Mouse (Mus musculus) gastrocnemius, adult 2 months (tissue): ENCODE measurements around the gene Rps6kl1. TPM values are rescaled to one million over a fixed set of nuclear protein-coding genes. Genes with fewer than 3 reads are reported as not detected.

Experiments
- DNase-seq: peaks from one replicate; pipeline ENCODE4 v3.0.0; 2022
- H3K27ac ChIP-seq: fragments of 200-600 bp; 2 replicates; pipeline ENCODE4 v1.8.1; 2022; ENCODE audit warnings: mild to moderate bottlenecking
- H3K4me3 ChIP-seq: fragments of 200-600 bp; 2 replicates; pipeline ENCODE4 v1.8.1; 2022; ENCODE audit warnings: mild to moderate bottlenecking, moderate library complexity
- CTCF ChIP-seq: fragments of 200-600 bp; IDR thresholded peaks from 2 replicates; pipeline ENCODE4 v1.8.1; 2022; ENCODE audit warnings: antibody characterized with exemption, mild to moderate bottlenecking, moderate library complexity
- intact Hi-C: fragments of 180-260 bp; cut with DNase I; formaldehyde crosslinking; loops from one replicate; pipeline ENCODE4 v1.15.1; 2025
- long read RNA-seq, 2 experiments: library from polyadenylated mRNA; stranded (forward); transcript quantifications; one replicate each; pipeline ENCODE4 v2.0.0; 2021
- total RNA-seq, 2 experiments: library from RNA; stranded (reverse); gene quantifications; 2 replicates each; pipeline ENCODE4 v1.2.3; 2021

Gene Rps6kl1
- 1 to 10 TPM in 1 of 2 experiments, under 1 TPM in 1; 0.94 to 1.1 TPM for total RNA-seq
- long read RNA-seq, experiment 1: 0 reads
- long read RNA-seq, experiment 2, partial matches to known transcripts: 0 of 2 reads
- long read RNA-seq, experiment 2, other reads (novel, unspliced or antisense): 1 of 2 reads

GRCm38 (mm10) chr12:85151002-85151774 is at the start of gene Rps6kl1:
Gene Rps6kl1, minus strand, starts transcription at chr12:85151264.
- no peak for DNase-seq
- Histone ChIP-seq H3K4me3 (peak within 1 kb of the TSS; percentile 70), H3K27ac (peak within 1 kb of the TSS; percentile 76)
- no peak for TF ChIP-seq CTCF
- intact Hi-C loops: no loop called here

- no peak for DNase-seq
- TF ChIP-seq CTCF: no peak
- Histone ChIP-seq H3K27ac (no peak overlapping the region), H3K4me3 (no peak overlapping the region)
- intact Hi-C loops: no loop called here
These were observed 48.9 kb upstream of the Rps6kl1 start for GRCm38 (mm10) chr12:85199954-85200353.

GRCm38 (mm10) chr12:85197936-85198335 is 46.9 kb upstream of the Rps6kl1 start:
- intact Hi-C loops: no loop called here
- no peak overlapping the region for H3K27ac ChIP-seq
- H3K4me3 ChIP-seq: no peak overlapping the region
- DNase-seq: no peak
- no peak for TF ChIP-seq CTCF

GRCm38 (mm10) chr12:85197371-85197770 is 46.3 kb upstream of the Rps6kl1 start:
- TF ChIP-seq CTCF: no peak
- intact Hi-C loops: no loop called here
- no peak overlapping the region for H3K27ac ChIP-seq
- no peak overlapping the region for H3K4me3 ChIP-seq
- peak; percentile 13 for DNase-seq

- no peak for TF ChIP-seq CTCF
- peak overlapping the region; percentile 68; the same call in 1 of the 2 replicates for H3K27ac ChIP-seq
- peak; percentile 27 for DNase-seq
- intact Hi-C loops: no loop called here
- H3K4me3 ChIP-seq: no peak overlapping the region
These were observed 45.1 kb upstream of the Rps6kl1 start for GRCm38 (mm10) chr12:85196191-85196590.

- DNase-seq: peak; percentile 42
- TF ChIP-seq CTCF: no peak
- intact Hi-C loops: no loop called here
- Histone ChIP-seq H3K4me3 (no peak overlapping the region), H3K27ac (peak overlapping the region; percentile 68)
These were observed 44.0 kb upstream of the Rps6kl1 start for GRCm38 (mm10) chr12:85195086-85195485.

GRCm38 (mm10) chr12:85194623-85195018 is 43.6 kb upstream of the Rps6kl1 start:
- H3K27ac ChIP-seq: peak overlapping the region; percentile 68
- intact Hi-C loops: no loop called here

GRCm38 (mm10) chr12:85193923-85194622 is 43.0 kb upstream of the Rps6kl1 start:
- TF ChIP-seq CTCF: no peak
- DNase-seq: peak; percentile 52
- Histone ChIP-seq H3K4me3 (no peak overlapping the region), H3K27ac (peak overlapping the region; percentile 68)
- intact Hi-C loops: no loop called here

More at GRCm38 (mm10) chr12:85194623-85195018, 43.6 kb upstream of the Rps6kl1 start:
- peak; percentile 90 for DNase-seq
- TF ChIP-seq CTCF: no peak
- no peak overlapping the region for H3K4me3 ChIP-seq

GRCm38 (mm10) chr12:85193146-85193545 is 42.1 kb upstream of the Rps6kl1 start:
- Histone ChIP-seq H3K27ac (peak overlapping the region; percentile 50; the same call in 1 of the 2 replicates), H3K4me3 (no peak overlapping the region)
- intact Hi-C loops: no loop called here
- no peak for TF ChIP-seq CTCF
- DNase-seq: peak; percentile 10

- DNase-seq: peak; percentile 68
- no peak for TF ChIP-seq CTCF
- peak overlapping the region; percentile 30; the same call in 1 of the 2 replicates for H3K4me3 ChIP-seq
- intact Hi-C loops: no loop called here
- H3K27ac ChIP-seq: peak overlapping the region; percentile 50
These were observed 41.5 kb upstream of the Rps6kl1 start for GRCm38 (mm10) chr12:85192461-85193108.

- Histone ChIP-seq H3K4me3 (no peak overlapping the region), H3K27ac (no peak overlapping the region)
- intact Hi-C loops: no loop called here
- no peak for DNase-seq
- no peak for TF ChIP-seq CTCF
These were observed 39.2 kb upstream of the Rps6kl1 start for GRCm38 (mm10) chr12:85190290-85190689.

- H3K4me3 ChIP-seq: no peak overlapping the region
- intact Hi-C loops: no loop called here
- TF ChIP-seq CTCF: no peak
- no peak for DNase-seq
- no peak overlapping the region for H3K27ac ChIP-seq
These were observed 35.3 kb upstream of the Rps6kl1 start for GRCm38 (mm10) chr12:85186361-85186760.
